Mouse (Mus musculus) CD4-positive helper T cell, adult 2 months (primary cell): ENCODE results near the gene Fitm2.

Source experiments
- DNase-seq: peaks from one replicate; pipeline ENCODE4 v3.0.0-alpha.2; 2012; ENCODE audit warnings: low read depth, missing footprints, low spot score

Gene Fitm2

GRCm38 (mm10) chr2:163472466-163472851 is at the start of gene Fitm2:
Gene Fitm2, minus strand, starts transcription at chr2:163472629.
- peak; percentile 98 for DNase-seq

GRCm38 (mm10) chr2:163506300-163507004 is 34.0 kb upstream of the Fitm2 start, which contains the start of gene Hnf4a:
Gene Hnf4a, plus strand, starts transcription at chr2:163506808.
- DNase-seq = no peak

- no peak for DNase-seq
Observed at GRCm38 (mm10) chr2:163503191-163503590, 30.8 kb upstream of the Fitm2 start.

- no peak for DNase-seq
Observed at GRCm38 (mm10) chr2:163502219-163502618, 29.8 kb upstream of the Fitm2 start.

GRCm38 (mm10) chr2:163494456-163494855 is 22.0 kb upstream of the Fitm2 start:
- DNase-seq = no peak

- no peak for DNase-seq
Observed at GRCm38 (mm10) chr2:163493976-163494375, 21.5 kb upstream of the Fitm2 start.

GRCm38 (mm10) chr2:163493031-163493430 is 20.6 kb upstream of the Fitm2 start:
- no peak for DNase-seq

GRCm38 (mm10) chr2:163492018-163492417 is 19.6 kb upstream of the Fitm2 start, which contains the start of gene R3hdml:
Gene R3hdml, plus strand, starts transcription at chr2:163492318.
- no peak for DNase-seq

- DNase-seq = no peak
Observed at GRCm38 (mm10) chr2:163491351-163491750, 18.9 kb upstream of the Fitm2 start.

GRCm38 (mm10) chr2:163490656-163491055 is 18.2 kb upstream of the Fitm2 start:
- DNase-seq = no peak

GRCm38 (mm10) chr2:163489725-163490291 is 17.4 kb upstream of the Fitm2 start:
- DNase-seq = no peak

GRCm38 (mm10) chr2:163487360-163487759 is 14.9 kb upstream of the Fitm2 start:
- DNase-seq = no peak

- DNase-seq = no peak
Observed at GRCm38 (mm10) chr2:163481539-163482029, 9.2 kb upstream of the Fitm2 start.

- DNase-seq = no peak
Observed at GRCm38 (mm10) chr2:163480191-163480825, 7.9 kb upstream of the Fitm2 start.

GRCm38 (mm10) chr2:163471710-163472465 is 541 bp downstream of the Fitm2 start:
- DNase-seq = no peak

- no peak for DNase-seq
Observed at GRCm38 (mm10) chr2:163471136-163471535, 1.3 kb downstream of the Fitm2 start.

- no peak for DNase-seq
Observed at GRCm38 (mm10) chr2:163469711-163470110, 2.7 kb downstream of the Fitm2 start.

GRCm38 (mm10) chr2:163468866-163469265 is 3.6 kb downstream of the Fitm2 start:
- DNase-seq = no peak

- DNase-seq = no peak
Observed at GRCm38 (mm10) chr2:163467585-163467984, 4.8 kb downstream of the Fitm2 start.

- no peak for DNase-seq
Observed at GRCm38 (mm10) chr2:163466771-163467170, 5.7 kb downstream of the Fitm2 start.

GRCm38 (mm10) chr2:163464562-163464961 is 7.9 kb downstream of the Fitm2 start:
- no peak for DNase-seq

GRCm38 (mm10) chr2:163463998-163464397 is 8.4 kb downstream of the Fitm2 start:
- DNase-seq = no peak
